ENCODE assay signal across 8 mouse cellular contexts in genomic region chr1:4572311-4572710, GRCm38 (mm10).
DNase-seq lines count a peak whose midpoint lies in the region; ATAC-seq lines count a peak whose summit lies in the region.

No protein-coding gene starts in this region.

- peak overlapping the region; percentile 72 for H3K4me3 ChIP-seq in heart, embryonic 10.5 days
- peak overlapping the region; percentile 46; the same call in 1 of the 2 replicates for H3K4me3 ChIP-seq in brown adipose tissue, adult 24 weeks (ENCODE audit: insufficient read depth, low read depth, low read length)
- peak overlapping the region; percentile 59 for H3K4me3 ChIP-seq in hindbrain, embryonic 12.5 days
- H3K4me3 ChIP-seq in midbrain, embryonic 10.5 days, result peak overlapping the region; percentile 71

- H3K36me3 ChIP-seq in heart, embryonic 10.5 days, result no peaks in the 10 kb centered on the region
- no peaks in the 10 kb centered on the region for H3K36me3 ChIP-seq in hindbrain, embryonic 12.5 days
- no peaks in the 10 kb centered on the region for H3K36me3 ChIP-seq in midbrain, embryonic 10.5 days

- peaks cover 6% of the 10 kb centered on the region; the same call in 1 of the 2 replicates for H3K4me1 ChIP-seq in heart, embryonic 10.5 days
- H3K4me1 ChIP-seq in brown adipose tissue, adult 24 weeks (ENCODE audit: control insufficient read depth, insufficient read depth, insufficient read length, low read length), result peaks cover 2% of the 10 kb centered on the region; the same call in 1 of the 2 replicates
- H3K4me1 ChIP-seq in hindbrain, embryonic 12.5 days, result peaks cover 3% of the 10 kb centered on the region
- peaks cover 18% of the 10 kb centered on the region for H3K4me1 ChIP-seq in midbrain, embryonic 10.5 days

- no peak for ATAC-seq in hindbrain, embryonic 12.5 days (ENCODE audit: low FRiP score)
- ATAC-seq in cerebellum, adult (ENCODE audit: insufficient number of reproducible peaks, low FRiP score, low TSS enrichment), result no peak

- peak overlapping the region; percentile 72 for H3K4me2 ChIP-seq in hindbrain, embryonic 12.5 days (replicated peaks)

- H3K27ac ChIP-seq in heart, embryonic 10.5 days, result no peak overlapping the region
- peak overlapping the region; percentile 35; the same call in 1 of the 2 replicates for H3K27ac ChIP-seq in brown adipose tissue, adult 24 weeks (replicated peaks; ENCODE audit: low read depth, low read length)
- H3K27ac ChIP-seq in hindbrain, embryonic 12.5 days, result peak overlapping the region; percentile 96
- H3K27ac ChIP-seq in midbrain, embryonic 10.5 days (replicated peaks), result peak overlapping the region; percentile 96

- no peaks in the 10 kb centered on the region for H3K27me3 ChIP-seq in heart, embryonic 10.5 days (ENCODE audit: insufficient read depth, poor library complexity, severe bottlenecking)
- H3K27me3 ChIP-seq in hindbrain, embryonic 12.5 days, result no peaks in the 10 kb centered on the region
- H3K27me3 ChIP-seq in midbrain, embryonic 10.5 days (ENCODE audit: low read depth, poor library complexity, severe bottlenecking), result peaks cover 5% of the 10 kb centered on the region; the same call in 1 of the 2 replicates

- no peak for DNase-seq in heart, embryonic 10.5 days (ENCODE audit: low spot score)
- no peak for DNase-seq in heart, adult 11 months
- DNase-seq in midbrain, embryonic 10.5 days (ENCODE audit: low spot score), result no peak
- no peak for DNase-seq in retina, postnatal 1 day
- no peak for DNase-seq in cerebellum, postnatal 25 days

- H3K9ac ChIP-seq in hindbrain, embryonic 12.5 days, result peak overlapping the region; percentile 78; the same call in 1 of the 2 replicates

- H3K9me3 ChIP-seq in heart, embryonic 10.5 days, result no peaks in the 10 kb centered on the region
- H3K9me3 ChIP-seq in hindbrain, embryonic 12.5 days (replicated peaks), result no peaks in the 10 kb centered on the region; the same call in 1 of the 2 replicates
- 0 out of 2 replicates have a peak, but pooled peaks cover 7% of the 10 kb centered on the region for H3K9me3 ChIP-seq in midbrain, embryonic 10.5 days (replicated peaks)

- 43% methylated on average over 3 of the region's 3 CpGs for WGBS in heart, embryonic 10.5 days
- WGBS in hindbrain, embryonic 12.5 days, result 39% methylated on average over 3 of the region's 3 CpGs
- 47% methylated on average over 3 of the region's 3 CpGs for WGBS in midbrain, embryonic 10.5 days
